Mouse (Mus musculus) testis, postnatal 14 days (tissue): Measurements from ENCODE around the gene Tecta.

ENCODE experiments used
- DNase-seq: peaks from one replicate; pipeline ENCODE4 v3.0.0; 2021; ENCODE audit warnings: low spot score

The Tecta gene

DNA sequence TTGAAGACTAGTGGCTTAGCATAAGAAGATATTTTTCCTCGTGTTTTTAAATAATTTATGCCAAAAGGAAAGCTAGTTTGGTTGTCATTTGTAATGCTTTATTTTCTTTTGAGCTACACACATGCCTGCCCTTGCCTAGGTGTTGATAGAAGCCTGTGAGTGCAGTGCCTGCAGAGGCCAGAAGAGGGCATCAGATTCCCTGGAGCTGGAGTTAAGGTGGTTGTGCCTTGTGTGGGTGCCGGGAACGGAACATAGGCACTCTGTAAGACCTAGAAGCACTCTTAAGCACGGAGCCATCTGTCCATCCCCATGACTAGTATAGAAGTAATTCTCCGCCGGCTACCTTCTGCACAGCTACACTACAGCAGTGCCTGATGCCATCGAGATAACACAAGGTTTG lies 79.1 kb downstream of the Tecta start:
- DNase-seq = no peak

DNA sequence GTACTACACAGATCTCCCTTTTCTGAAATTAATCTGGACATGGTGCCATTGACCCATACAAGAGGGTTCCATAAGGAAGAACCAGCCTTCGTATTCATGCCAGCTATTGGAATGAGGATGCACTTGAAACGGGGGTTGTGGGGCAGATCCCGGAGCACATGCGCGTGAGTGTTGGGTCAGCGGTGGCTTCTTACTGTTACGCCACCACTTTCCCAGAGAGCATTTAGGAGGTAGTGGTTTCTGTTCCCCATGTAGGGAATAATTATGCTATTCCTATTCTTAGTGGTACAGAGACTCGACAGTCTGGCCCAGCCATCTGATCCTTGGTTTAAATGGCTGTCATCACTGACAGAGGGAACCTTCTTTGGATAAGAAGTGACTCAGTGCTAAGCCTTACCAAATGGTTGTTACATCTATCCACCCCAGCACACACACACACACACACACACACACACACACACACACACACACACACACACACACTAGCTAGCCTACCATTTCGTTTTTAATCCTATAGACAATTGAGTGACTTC lies 81.2 kb downstream of the Tecta start:
- no peak for DNase-seq

DNA sequence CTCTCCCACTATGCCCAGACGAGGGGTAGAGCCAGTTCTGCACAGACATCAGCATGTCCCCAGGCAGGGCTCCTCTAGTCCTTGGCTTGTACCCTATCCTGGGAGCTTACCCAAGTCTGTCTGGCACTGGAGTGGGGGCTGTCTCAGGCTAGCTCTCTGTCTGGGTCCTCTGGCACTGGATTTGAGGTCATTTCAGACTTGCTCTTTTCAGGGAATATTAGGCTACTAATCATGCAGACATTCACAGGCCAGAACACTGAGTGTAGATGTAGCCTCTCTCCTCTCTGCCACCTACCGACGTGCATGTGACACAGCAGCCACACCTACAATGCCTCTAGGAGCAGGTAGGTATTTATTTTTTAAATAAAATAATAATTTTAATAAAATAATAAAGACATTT lies 82.4 kb downstream of the Tecta start:
- no peak for DNase-seq

DNA sequence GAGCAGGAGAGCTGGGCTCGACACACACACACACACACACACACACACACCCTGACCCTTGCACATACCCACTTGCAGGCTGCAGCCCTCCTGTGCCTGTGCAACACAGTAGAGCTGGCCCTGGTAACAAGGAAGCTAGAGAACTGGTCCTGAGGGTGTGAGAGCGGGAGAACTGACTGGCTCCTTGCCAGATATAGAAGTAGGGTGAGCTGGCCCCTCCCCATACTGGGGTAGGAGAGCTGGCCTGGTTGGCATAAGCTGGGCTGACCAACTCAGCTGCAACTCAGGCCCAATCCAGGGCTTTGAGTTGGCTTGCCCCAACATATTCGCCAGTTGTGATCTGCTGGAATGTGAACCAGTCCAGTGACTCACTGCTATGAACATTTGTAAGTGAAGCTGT lies 83.9 kb downstream of the Tecta start:
- DNase-seq = no peak

DNA sequence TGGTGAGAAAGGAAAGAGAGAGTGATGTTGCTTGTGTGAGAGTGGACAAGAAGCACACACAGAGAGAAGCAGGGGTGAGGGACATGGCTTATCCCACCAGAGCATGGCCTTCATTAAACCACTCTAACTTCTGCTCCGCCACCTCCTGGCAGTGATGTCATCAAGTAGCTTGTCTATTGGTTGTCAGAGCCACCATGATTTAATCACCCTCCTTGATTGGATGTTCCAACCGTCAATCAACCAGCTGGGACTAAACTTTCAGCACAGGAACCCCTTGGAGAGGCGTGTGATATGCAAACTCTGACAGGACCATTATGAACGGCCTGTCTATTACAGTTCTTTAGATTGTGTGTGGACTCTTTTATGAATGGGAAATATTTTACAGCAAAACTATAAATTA lies 84.8 kb downstream of the Tecta start:
- peak; percentile 48 for DNase-seq

DNA sequence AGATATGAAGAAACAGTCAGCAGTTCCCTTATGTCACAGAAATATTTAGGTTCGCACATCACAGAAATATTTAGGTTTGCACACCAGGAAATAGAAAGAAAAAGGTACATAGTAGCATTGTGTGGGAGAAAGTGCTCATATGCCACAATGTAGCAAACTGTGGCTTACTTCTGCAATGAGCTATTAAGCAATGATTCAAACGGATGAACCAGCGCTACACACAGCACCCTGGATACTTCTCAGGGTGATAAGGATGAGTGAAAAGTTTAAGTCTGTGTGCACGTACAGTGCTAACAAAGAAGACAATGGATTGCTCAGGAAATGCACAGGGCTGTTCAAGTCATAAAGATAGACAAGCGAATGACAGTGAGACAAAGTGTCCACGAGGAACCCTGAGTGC lies 85.3 kb downstream of the Tecta start:
- peak; percentile 16 for DNase-seq

DNA sequence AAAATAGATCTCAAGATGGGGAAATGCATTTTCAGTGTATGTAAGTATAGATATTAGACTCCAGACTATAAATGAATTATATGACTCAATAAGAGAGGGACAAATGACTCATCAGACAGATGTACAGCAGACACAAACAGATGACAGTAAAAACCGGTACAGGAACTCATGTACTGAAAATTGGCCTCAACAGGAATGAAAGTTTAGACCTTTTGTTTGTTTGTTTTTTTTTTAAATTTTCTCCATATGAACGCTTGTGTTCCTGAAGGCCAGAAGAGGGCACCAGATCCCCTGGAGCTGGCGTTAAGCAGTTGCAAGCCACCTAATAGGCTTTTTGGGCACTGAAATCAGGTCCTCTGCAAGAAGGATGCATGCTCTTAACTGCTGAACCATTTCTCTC lies 85.9 kb downstream of the Tecta start:
- no peak for DNase-seq

DNA sequence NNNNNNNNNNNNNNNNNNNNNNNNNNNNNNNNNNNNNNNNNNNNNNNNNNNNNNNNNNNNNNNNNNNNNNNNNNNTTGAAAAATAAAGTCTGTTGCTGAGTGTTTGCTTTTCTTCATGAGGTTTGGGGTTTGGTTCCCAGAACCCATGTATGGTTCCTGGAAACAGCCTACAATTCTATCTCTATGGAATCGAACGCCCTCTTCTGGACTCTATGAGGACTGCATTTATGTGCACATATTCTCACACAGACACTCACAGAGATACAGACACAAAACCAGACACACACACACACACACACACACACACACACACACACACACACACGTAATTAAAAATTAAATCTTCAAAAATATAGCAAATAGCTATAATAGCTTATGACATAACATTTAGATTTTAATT lies 88.4 kb downstream of the Tecta start:
- no peak for DNase-seq

DNA sequence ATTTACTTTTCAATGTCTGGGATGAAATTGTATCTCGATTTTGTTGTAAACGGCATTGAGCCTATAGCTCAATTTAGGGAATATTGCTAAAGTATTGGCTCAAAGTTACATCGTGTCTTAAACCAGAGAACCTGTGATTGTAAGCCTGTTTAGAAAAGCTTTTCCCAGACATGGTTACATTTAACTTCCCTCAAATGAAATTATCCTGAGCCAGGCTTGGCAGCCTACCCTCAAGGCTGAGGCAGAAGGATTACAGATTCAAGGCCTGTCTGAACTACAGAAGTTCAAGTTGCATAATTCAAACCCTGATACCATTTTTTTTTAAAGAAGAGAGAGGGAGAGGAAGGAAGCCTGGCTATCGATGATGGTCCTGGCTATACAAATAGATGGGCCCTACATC lies 95.8 kb downstream of the Tecta start:
- DNase-seq = no peak

DNA sequence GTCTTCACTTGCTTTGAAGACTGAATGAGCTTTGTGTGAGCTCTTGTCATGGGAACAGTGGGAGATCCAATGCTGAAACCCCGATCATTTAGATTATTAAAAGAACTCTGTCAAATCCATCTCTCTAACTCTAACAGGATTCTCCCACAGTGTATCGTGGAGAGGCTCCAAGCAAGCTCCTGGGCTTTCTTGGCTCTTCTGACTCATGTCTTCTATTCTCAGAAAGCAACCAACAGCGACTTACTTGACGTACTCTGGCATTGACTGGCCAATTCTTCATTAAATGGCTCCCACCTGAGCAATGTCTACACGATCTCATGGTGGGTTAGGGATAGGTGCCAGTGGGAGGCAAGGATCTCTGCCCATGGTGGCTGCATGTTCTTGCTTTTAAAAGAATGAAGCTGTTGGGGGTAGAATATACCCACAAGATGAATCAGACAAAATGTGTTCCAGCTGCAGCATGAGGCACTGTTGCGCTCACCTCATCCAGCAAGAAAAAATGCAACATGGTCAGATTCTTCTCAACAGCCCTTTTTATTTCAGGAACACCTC lies 98.6 kb downstream of the Tecta start:
- DNase-seq = no peak

DNA sequence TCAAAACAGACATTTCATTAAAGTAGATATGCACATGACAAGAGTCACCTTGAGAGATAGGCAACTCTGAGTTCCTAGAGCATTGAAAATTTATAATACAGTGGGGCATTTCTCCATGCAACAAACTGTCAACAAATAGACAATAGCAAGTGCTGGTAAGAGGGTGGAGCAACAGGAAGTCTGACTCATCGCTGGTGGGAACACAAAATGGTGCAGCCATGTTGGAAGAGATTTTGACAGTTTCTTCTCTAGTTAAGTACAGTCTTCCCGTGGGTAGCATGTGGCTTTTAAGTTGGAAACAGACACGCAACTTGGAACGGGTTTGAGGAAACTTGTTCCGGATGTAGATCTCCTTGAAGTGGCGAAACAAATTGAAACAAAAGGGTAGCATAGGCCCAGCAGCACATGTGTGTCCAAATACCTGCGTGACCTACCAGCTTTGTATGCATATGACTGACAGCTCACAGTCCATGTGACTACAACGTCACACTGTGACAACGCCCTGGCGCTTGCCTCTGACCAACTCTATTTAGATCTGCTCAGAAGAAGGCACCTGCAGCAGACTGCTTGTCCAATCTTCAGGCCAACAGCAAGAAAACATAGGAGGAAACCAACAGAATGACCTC lies 103.3 kb downstream of the Tecta start:
- no peak for DNase-seq

DNA sequence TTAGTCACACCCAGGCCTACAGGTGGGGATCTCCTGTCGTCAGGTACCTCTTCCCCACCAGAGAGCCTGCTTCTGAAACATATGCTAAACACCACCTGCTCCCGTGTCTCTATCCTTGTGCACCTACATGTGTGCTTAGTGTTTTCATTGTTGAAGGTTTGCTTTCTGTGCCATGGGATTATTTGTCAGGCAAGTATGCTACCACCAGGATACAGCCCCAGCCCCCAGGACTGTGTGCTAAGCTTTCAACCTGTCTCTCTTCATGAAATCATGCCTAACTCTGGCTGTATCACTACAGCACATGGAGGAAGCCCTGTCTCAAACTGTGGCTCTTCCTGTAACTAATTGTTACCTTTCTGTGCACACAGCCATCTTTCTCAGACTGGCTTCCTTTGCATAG lies 105.6 kb downstream of the Tecta start:
- no peak for DNase-seq

DNA sequence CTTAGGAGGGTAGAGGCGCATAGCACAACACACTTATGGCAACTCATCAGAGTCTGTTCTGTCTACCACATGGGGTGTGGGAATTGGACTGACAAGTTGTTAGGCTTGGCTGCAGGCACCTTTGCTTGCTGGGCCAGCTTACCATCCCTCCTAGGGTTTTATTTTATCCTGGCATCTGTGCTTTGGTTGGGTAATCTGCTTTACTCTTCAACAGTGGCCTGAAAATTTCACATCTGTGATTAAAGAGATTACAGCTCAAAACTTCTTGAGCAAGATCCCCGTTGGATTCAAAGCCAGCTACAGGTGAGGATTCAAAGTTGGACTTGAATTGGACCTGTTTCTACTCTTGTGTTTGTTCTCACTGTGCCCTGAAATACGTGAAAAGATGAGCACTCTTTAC lies 106.1 kb downstream of the Tecta start:
- DNase-seq = no peak

DNA sequence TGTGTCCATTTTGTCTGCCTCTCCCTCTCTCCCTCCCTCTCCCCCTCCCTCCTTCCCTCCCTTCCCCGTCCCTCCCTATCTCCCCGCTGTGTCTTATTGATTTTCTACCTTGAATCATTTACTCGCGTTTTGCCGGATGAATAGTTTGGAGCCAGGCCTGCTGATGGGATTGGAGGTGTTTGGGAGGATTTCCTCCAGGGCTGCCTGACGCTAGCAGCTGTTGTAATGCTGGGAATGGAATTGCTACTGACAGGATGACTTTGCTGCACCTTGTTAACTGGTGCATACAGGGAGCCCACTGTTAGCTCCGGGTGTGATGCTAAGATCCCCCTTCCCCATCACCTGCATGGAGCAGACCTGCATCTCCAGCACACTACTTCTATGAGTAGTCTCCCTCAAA lies 106.7 kb downstream of the Tecta start:
- no peak for DNase-seq

DNA sequence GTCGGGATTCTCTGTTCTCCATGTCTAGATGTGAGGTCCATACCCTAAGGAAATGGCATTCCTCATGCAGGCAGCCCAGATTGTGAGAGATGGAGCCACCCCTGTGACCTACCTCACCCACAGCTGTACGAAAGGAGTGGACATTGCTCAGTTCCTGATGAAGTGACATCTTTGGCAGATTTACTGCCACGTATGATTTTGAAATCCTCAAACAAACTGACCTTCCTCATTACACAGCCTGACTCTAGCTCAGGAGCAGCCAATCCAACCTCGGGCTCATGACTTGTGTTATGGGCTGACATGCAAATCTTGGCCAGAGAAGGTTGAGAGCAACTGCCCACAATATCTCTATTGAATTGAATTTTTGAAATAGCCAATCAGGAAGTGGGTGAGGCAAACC lies 120.1 kb downstream of the Tecta start:
- DNase-seq = no peak
